Mouse (Mus musculus) megakaryocyte, embryonic 14.5 days (primary cell): ENCODE measurements around the gene Arf3.

ENCODE experiments used
- FLI1 ChIP-seq: IDR thresholded peaks from 2 replicates; pipeline ENCODE4 v1.6.1; 2012; ENCODE audit warnings: low read length, inconsistent platforms, mixed read lengths
- GATA1 ChIP-seq: IDR thresholded peaks from 3 replicates; pipeline ENCODE4 v1.6.1; 2012; ENCODE audit warnings: mixed read lengths, low read length, inconsistent platforms, borderline replicate concordance

DNA sequence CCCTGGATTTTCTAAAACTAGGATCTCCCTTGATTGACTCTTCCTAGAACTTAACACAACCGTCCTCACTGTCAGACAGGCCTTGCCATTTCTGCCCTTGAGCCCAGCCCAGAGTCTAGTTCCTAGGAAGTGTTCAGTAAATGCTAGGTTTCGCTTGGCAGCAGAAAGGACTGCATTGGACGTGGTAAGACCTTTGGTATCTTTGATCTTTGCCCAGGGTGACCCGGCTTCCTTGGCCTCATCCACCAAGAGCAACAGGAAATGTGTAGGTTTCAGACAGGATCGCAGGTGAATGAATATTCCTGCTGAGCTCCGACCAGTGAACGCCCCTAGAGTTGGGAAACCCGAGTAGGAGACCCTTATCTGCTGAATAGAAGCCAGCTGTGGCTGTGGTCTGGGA is 39.9 kb upstream of the Arf3 start:
- TF ChIP-seq GATA1, result no peak
- no peak for TF ChIP-seq FLI1
